Mouse (Mus musculus) neural tube, embryonic 10.5 days (tissue): ENCODE results near the gene Flii.
A peak's percentile ranks its signal among the peaks of the same experiment; 100 is the strongest.

ENCODE experiments used
- DNase-seq: peaks from one replicate; pipeline ENCODE4 v3.0.0-alpha.2; 2017; ENCODE audit warnings: low spot score; ENCODE audit errors: extremely low spot score

The Flii gene

GRCm38 (mm10) chr11:60715833-60716232 lies 11.2 kb downstream of the Flii start:
- DNase-seq: no peak

GRCm38 (mm10) chr11:60712639-60713255 lies 14.3 kb downstream of the Flii start:
- no peak for DNase-seq

GRCm38 (mm10) chr11:60712040-60712439 lies 15.0 kb downstream of the Flii start:
- no peak for DNase-seq

- no peak for DNase-seq
These were observed 15.8 kb downstream of the Flii start for GRCm38 (mm10) chr11:60711218-60711617.

GRCm38 (mm10) chr11:60709481-60710465 lies 17.3 kb downstream of the Flii start:
- no peak for DNase-seq

GRCm38 (mm10) chr11:60708631-60709030 lies 18.4 kb downstream of the Flii start:
- DNase-seq: no peak

- DNase-seq: no peak
These were observed 19.4 kb downstream of the Flii start for GRCm38 (mm10) chr11:60707672-60708071.

- no peak for DNase-seq
These were observed 20.2 kb downstream of the Flii start for GRCm38 (mm10) chr11:60706696-60707480.

- no peak for DNase-seq
These were observed 21.0 kb downstream of the Flii start for GRCm38 (mm10) chr11:60706076-60706475.

GRCm38 (mm10) chr11:60705255-60705654 lies 21.8 kb downstream of the Flii start:
- no peak for DNase-seq

GRCm38 (mm10) chr11:60704023-60704880 lies 22.8 kb downstream of the Flii start:
- no peak for DNase-seq

- peak; percentile 65 for DNase-seq
These were observed 23.9 kb downstream of the Flii start for GRCm38 (mm10) chr11:60703131-60703530.

GRCm38 (mm10) chr11:60701611-60702010 lies 25.5 kb downstream of the Flii start:
- DNase-seq: no peak

GRCm38 (mm10) chr11:60700320-60701185 lies 26.5 kb downstream of the Flii start:
- peak; percentile 13 for DNase-seq

GRCm38 (mm10) chr11:60699524-60700075 lies 27.5 kb downstream of the Flii start, which contains the start of gene Llgl1:
Gene Llgl1, plus strand, starts transcription at chr11:60699723.
- DNase-seq: peak; percentile 99

GRCm38 (mm10) chr11:60698806-60699523 lies 28.1 kb downstream of the Flii start:
- DNase-seq: peak; percentile 83

- no peak for DNase-seq
These were observed 29.5 kb downstream of the Flii start for GRCm38 (mm10) chr11:60697561-60697960.

- no peak for DNase-seq
These were observed 30.9 kb downstream of the Flii start for GRCm38 (mm10) chr11:60696165-60696564.
